Mouse (Mus musculus) CH12.LX (cell line): ENCODE data around the gene Acoxl.

Experiments
- CHD1 ChIP-seq: IDR thresholded peaks from 2 replicates; pipeline ENCODE4 v1.6.1; 2012; ENCODE audit warnings: low read depth, low read length, improper control_type of control experiment, inconsistent platforms
- IRF4 ChIP-seq: IDR thresholded peaks from 2 replicates; pipeline ENCODE4 v1.6.1; 2014; ENCODE audit warnings: low read depth, mild to moderate bottlenecking, inconsistent platforms, low read length, improper control_type of control experiment
- MAX ChIP-seq: IDR thresholded peaks from 2 replicates; pipeline ENCODE4 v1.6.1; 2011; ENCODE audit warnings: low read length, improper control_type of control experiment
- POLR2A ChIP-seq: IDR thresholded peaks from 2 replicates; pipeline ENCODE4 v1.6.1; 2011; ENCODE audit warnings: low read depth, mild to moderate bottlenecking, improper control_type of control experiment, low read length
- SMC3 ChIP-seq: IDR thresholded peaks from 2 replicates; pipeline ENCODE4 v1.6.1; 2011; ENCODE audit warnings: low read depth, low read length, improper control_type of control experiment

GRCm38 (mm10) chr2:128137480-128138276 is 299.0 kb downstream of the Acoxl start:
- TF ChIP-seq MAX: no peak
- no peak for TF ChIP-seq CHD1
- TF ChIP-seq IRF4: no peak
- TF ChIP-seq POLR2A: no peak
- TF ChIP-seq SMC3: no peak
